Mouse (Mus musculus) thymus, adult 2 months (tissue): ENCODE measurements around the gene Zfp958.

Source experiments
- CTCF ChIP-seq: fragments of 200-500 bp; IDR thresholded peaks from 2 replicates; pipeline ENCODE4 v1.5.1; 2012; ENCODE audit warnings: mild to moderate bottlenecking, control low read depth, low read length, moderate library complexity, borderline replicate concordance; ENCODE audit not compliant: control insufficient read depth, poor library complexity, insufficient read depth; ENCODE audit errors: extremely low read depth
- POLR2A ChIP-seq: fragments of 200-500 bp; IDR thresholded peaks from 2 replicates; pipeline ENCODE4 v1.6.1; 2012; ENCODE audit warnings: mild to moderate bottlenecking, low read length, control low read depth, moderate library complexity; ENCODE audit not compliant: control insufficient read depth, poor library complexity, insufficient read depth; ENCODE audit errors: extremely low read depth

DNA sequence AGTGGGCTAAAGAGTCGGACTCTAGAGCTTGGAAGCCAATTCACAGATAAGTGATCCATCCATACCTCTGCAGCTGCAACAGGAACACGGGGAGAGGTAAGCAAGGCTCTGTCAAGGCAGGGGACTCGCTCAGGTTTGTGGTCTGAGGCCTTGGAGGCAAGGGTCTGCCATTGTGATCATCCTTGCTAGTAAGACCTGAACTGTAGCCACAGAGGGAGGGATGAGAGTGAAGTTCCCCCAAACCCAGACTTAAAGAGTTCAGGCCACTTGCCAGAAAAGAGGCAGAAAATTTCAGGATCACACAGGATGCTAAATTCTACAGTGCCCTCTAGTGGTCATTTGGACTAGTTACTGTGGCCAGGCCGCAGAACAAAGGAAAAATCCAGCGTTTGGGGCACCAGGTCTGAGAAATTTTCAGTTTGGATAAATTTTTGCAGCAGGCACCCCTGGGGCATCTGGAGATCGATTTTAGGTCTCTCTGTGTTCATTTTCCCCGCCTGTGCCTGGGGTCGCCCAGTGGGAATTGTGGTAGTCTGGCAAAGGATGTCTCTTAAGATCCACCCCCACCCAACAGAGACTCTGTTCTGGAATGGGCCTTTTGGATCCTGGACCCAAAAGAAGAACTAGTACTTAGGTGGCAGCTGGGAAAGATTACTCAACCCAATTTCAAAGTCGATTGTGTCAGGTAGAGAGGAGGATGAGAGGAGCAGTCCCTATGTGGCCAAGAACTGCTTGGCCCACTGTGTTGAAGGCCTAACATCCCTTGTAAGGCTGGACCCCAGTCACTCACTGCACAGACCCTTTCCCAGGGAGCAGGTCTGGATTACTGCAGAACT, 24.6 kb upstream of the Zfp958 start:
- TF ChIP-seq CTCF (no peak), POLR2A (no peak)
